Mouse (Mus musculus) liver, embryonic 16.5 days (tissue): ENCODE measurements at regions not wholly inside any gene's neighbourhood (a gene's known extent, or its start where the extent isn't known, plus 50 kb on each side); places are given as distances from the start of the nearest gene placed in this dataset.

ENCODE experiments used
- ATAC-seq: fragments of 200-750 bp; cut with Nextera tagmentation; 2 replicates; pipeline ENCODE4 v1.8.0; 2017; ENCODE audit warnings: low read depth, mild to moderate bottlenecking, moderate number of reproducible peaks, moderate library complexity
- H3K27ac ChIP-seq: fragments of 300-500 bp; sonication (generic); 2 replicates; pipeline ENCODE4 v1.5.1; 2014; ENCODE audit warnings: mild to moderate bottlenecking, low read length
- H3K27me3 ChIP-seq: fragments of 300-500 bp; sonication (generic); 2 replicates; pipeline ENCODE4 v1.6.1; 2014; ENCODE audit warnings: low read depth, low read length, mixed read lengths; ENCODE audit not compliant: control insufficient read depth, insufficient read depth
- H3K36me3 ChIP-seq: fragments of 300-500 bp; sonication (generic); 2 replicates; pipeline ENCODE4 v1.6.1; 2014; ENCODE audit warnings: mild to moderate bottlenecking; ENCODE audit not compliant: control insufficient read depth, insufficient read depth
- H3K4me1 ChIP-seq: fragments of 300-500 bp; sonication (generic); 2 replicates; pipeline ENCODE4 v1.6.1; 2014; ENCODE audit warnings: low read depth, low read length, mixed read lengths; ENCODE audit not compliant: control insufficient read depth
- H3K4me2 ChIP-seq: fragments of 300-500 bp; sonication (generic); 2 replicates; pipeline ENCODE4 v1.6.1; 2014; ENCODE audit warnings: low read depth, low read length, mixed read lengths
- H3K4me3 ChIP-seq: fragments of 300-500 bp; sonication (generic); 2 replicates; pipeline ENCODE4 v1.5.1; 2014; ENCODE audit warnings: low read depth, mild to moderate bottlenecking, low read length
- H3K9ac ChIP-seq: fragments of 300-500 bp; sonication (generic); 2 replicates; pipeline ENCODE4 v1.6.1; 2014; ENCODE audit warnings: low read depth, low read length
- H3K9me3 ChIP-seq: fragments of 300-500 bp; sonication (generic); replicated peaks from 2 replicates; pipeline ENCODE4 v1.6.1; 2016; ENCODE audit warnings: low read length; ENCODE audit not compliant: control insufficient read depth
- WGBS: fragments of 180-500 bp; shearing (Covaris S2); extraction: QIAGEN DNeasy Blood & Tissue Kit; methylation state at CpG from one replicate; pipeline ENCODE4 v1.1.7; 2014; ENCODE audit not compliant: insufficient replicate concordance; 5-methylcytosine and 5-hydroxymethylcytosine counted together

GRCm38 (mm10) chr5:149848465-149848864 lies 170.0 kb upstream of the Rxfp2 start:
- no peaks in the 10 kb centered on the region for H3K27me3 ChIP-seq
- H3K4me3 ChIP-seq: no peak overlapping the region
- no peaks in the 10 kb centered on the region for H3K36me3 ChIP-seq
- no peaks in the 10 kb centered on the region for H3K9me3 ChIP-seq
- WGBS: 55% methylated on average over 3 of the region's 3 CpGs
- H3K27ac ChIP-seq: no peak overlapping the region
- H3K9ac ChIP-seq: no peak overlapping the region
- no peaks in the 10 kb centered on the region for H3K4me1 ChIP-seq
- no peak for ATAC-seq
- H3K4me2 ChIP-seq: no peak overlapping the region

DNA sequence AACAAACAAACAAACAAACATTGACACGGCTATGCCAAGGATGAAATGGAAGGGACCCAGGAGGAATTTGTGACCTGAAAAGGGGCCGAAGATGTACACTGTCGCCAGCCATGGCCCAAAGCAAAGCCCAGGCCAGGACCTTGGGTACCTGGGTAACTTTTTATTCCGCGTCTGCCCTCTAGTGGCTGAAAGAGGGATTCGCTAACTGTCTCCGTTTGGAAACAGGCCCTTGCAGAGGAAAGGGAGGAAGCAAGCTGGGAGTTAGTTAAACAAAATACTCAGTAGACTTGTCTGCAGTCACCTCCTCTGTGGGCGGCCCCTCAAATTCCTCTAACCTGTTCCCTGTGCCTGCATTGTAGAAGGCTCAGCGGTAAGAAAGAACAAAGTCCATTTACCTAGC lies 167.5 kb upstream of the Rxfp2 start:
- Histone ChIP-seq H3K27me3 (no peaks in the 10 kb centered on the region), H3K4me1 (no peaks in the 10 kb centered on the region), H3K4me3 (no peak overlapping the region), H3K9ac (no peak overlapping the region), H3K9me3 (no peaks in the 10 kb centered on the region), H3K27ac (no peak overlapping the region), H3K36me3 (no peaks in the 10 kb centered on the region), H3K4me2 (no peak overlapping the region)
- 11% methylated on average over 9 of the region's 9 CpGs for WGBS
- ATAC-seq: no peak

GRCm38 (mm10) chr5:149852516-149852915 lies 166.0 kb upstream of the Rxfp2 start:
- H3K27me3 ChIP-seq: no peaks in the 10 kb centered on the region
- H3K27ac ChIP-seq: no peak overlapping the region
- H3K4me3 ChIP-seq: no peak overlapping the region
- H3K36me3 ChIP-seq: no peaks in the 10 kb centered on the region
- H3K4me2 ChIP-seq: no peak overlapping the region; the same call in 1 of the 2 replicates
- WGBS: 10% methylated on average over 16 of the region's 16 CpGs
- no peak overlapping the region for H3K9ac ChIP-seq
- no peaks in the 10 kb centered on the region for H3K4me1 ChIP-seq
- ATAC-seq: no peak
- H3K9me3 ChIP-seq: no peaks in the 10 kb centered on the region

- Histone ChIP-seq H3K27me3 (no peaks in the 10 kb centered on the region), H3K27ac (no peak overlapping the region), H3K4me3 (no peak overlapping the region), H3K9ac (no peak overlapping the region), H3K36me3 (no peaks in the 10 kb centered on the region), H3K4me1 (no peaks in the 10 kb centered on the region), H3K4me2 (no peak overlapping the region), H3K9me3 (no peaks in the 10 kb centered on the region)
- WGBS: 65% methylated on average over 1 of the region's 1 CpGs
- ATAC-seq: no peak
These were observed 162.4 kb upstream of the Rxfp2 start for GRCm38 (mm10) chr5:149856101-149856500.

GRCm38 (mm10) chr5:149857019-149857418 lies 161.5 kb upstream of the Rxfp2 start:
- Histone ChIP-seq H3K9ac (no peak overlapping the region), H3K4me2 (no peak overlapping the region), H3K27ac (no peak overlapping the region), H3K27me3 (no peaks in the 10 kb centered on the region), H3K4me1 (no peaks in the 10 kb centered on the region), H3K4me3 (no peak overlapping the region), H3K36me3 (no peaks in the 10 kb centered on the region), H3K9me3 (no peaks in the 10 kb centered on the region)
- 25% methylated on average over 1 of the region's 1 CpGs for WGBS
- ATAC-seq: no peak

- WGBS: 32% methylated on average over 4 of the region's 4 CpGs
- Histone ChIP-seq H3K36me3 (no peaks in the 10 kb centered on the region), H3K4me1 (no peaks in the 10 kb centered on the region), H3K4me3 (no peak overlapping the region), H3K9me3 (no peaks in the 10 kb centered on the region), H3K4me2 (no peak overlapping the region), H3K9ac (no peak overlapping the region), H3K27ac (no peak overlapping the region), H3K27me3 (no peaks in the 10 kb centered on the region)
- no peak for ATAC-seq
These were observed 156.9 kb upstream of the Rxfp2 start for GRCm38 (mm10) chr5:149861489-149861962.

- no peak for ATAC-seq
- Histone ChIP-seq H3K27me3 (no peaks in the 10 kb centered on the region), H3K4me1 (no peaks in the 10 kb centered on the region), H3K9me3 (no peaks in the 10 kb centered on the region), H3K27ac (no peak overlapping the region), H3K4me2 (no peak overlapping the region), H3K36me3 (no peaks in the 10 kb centered on the region), H3K4me3 (no peak overlapping the region), H3K9ac (no peak overlapping the region)
- WGBS: 71% methylated on average over 7 of the region's 7 CpGs
These were observed 150.5 kb upstream of the Rxfp2 start for GRCm38 (mm10) chr5:149867926-149868325.

DNA sequence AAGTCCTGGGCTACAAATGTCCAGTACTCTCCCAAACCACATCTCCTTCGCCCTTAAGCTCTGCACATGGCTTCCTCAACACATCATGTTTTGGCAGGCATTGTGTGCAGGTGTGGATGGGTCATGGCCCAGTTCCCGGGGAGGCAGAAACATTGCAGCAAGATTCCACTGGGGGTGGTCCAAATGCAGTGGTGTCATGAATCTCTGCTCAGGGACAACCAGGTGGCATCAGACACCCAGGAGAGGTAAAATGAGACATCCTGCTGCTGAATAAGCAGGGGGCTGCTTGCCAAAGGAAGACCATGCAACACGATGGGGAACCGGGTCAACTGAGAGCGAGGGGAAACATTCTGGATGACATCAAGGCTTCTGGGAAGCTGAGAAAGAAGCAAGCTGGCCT lies 149.0 kb upstream of the Rxfp2 start:
- Histone ChIP-seq H3K4me3 (no peak overlapping the region), H3K9ac (no peak overlapping the region), H3K4me1 (no peaks in the 10 kb centered on the region), H3K27ac (no peak overlapping the region), H3K27me3 (no peaks in the 10 kb centered on the region), H3K36me3 (no peaks in the 10 kb centered on the region), H3K4me2 (no peak overlapping the region), H3K9me3 (no peaks in the 10 kb centered on the region)
- WGBS: 60% methylated on average over 5 of the region's 5 CpGs
- no peak for ATAC-seq

- Histone ChIP-seq H3K27ac (no peak overlapping the region), H3K9ac (no peak overlapping the region), H3K4me3 (no peak overlapping the region), H3K27me3 (no peaks in the 10 kb centered on the region), H3K36me3 (no peaks in the 10 kb centered on the region), H3K4me2 (no peak overlapping the region), H3K9me3 (no peaks in the 10 kb centered on the region), H3K4me1 (no peaks in the 10 kb centered on the region)
- ATAC-seq: no peak
- 37% methylated on average over 2 of the region's 2 CpGs for WGBS
These were observed 147.9 kb upstream of the Rxfp2 start for GRCm38 (mm10) chr5:149870596-149870995.
